Mouse (Mus musculus) G1E (cell line): ENCODE data around the gene Ttpal.

ENCODE experiments used
- CTCF ChIP-seq: IDR thresholded peaks from 2 replicates; pipeline ENCODE4 v1.5.1; 2012; ENCODE audit warnings: low read depth, low read length, inconsistent platforms, mixed read lengths
- GATA1 ChIP-seq: IDR thresholded peaks from 2 replicates; pipeline ENCODE4 v1.6.1; 2012; ENCODE audit warnings: borderline replicate concordance, low read length, inconsistent platforms, mixed read lengths
- GATA2 ChIP-seq: IDR thresholded peaks from 2 replicates; pipeline ENCODE4 v1.6.1; 2012; ENCODE audit warnings: low read depth, low read length, inconsistent platforms, borderline replicate concordance

- TF ChIP-seq CTCF (no peak), GATA1 (no peak), GATA2 (no peak)
Observed at GRCm38 (mm10) chr2:163636057-163636456, 33.9 kb downstream of the Ttpal start.
